Mouse (Mus musculus) bone marrow macrophage, adult 2 months (primary cell): ENCODE measurements around the gene Nebl.

ENCODE experiments used
- CTCF ChIP-seq: IDR thresholded peaks from 2 replicates; pipeline ENCODE4 v1.5.1; 2012; ENCODE audit warnings: low read depth, mild to moderate bottlenecking, low read length, moderate library complexity
- POLR2A ChIP-seq: IDR thresholded peaks from 2 replicates; pipeline ENCODE4 v1.6.1; 2012; ENCODE audit warnings: mild to moderate bottlenecking, low read depth, low read length, borderline replicate concordance

DNA sequence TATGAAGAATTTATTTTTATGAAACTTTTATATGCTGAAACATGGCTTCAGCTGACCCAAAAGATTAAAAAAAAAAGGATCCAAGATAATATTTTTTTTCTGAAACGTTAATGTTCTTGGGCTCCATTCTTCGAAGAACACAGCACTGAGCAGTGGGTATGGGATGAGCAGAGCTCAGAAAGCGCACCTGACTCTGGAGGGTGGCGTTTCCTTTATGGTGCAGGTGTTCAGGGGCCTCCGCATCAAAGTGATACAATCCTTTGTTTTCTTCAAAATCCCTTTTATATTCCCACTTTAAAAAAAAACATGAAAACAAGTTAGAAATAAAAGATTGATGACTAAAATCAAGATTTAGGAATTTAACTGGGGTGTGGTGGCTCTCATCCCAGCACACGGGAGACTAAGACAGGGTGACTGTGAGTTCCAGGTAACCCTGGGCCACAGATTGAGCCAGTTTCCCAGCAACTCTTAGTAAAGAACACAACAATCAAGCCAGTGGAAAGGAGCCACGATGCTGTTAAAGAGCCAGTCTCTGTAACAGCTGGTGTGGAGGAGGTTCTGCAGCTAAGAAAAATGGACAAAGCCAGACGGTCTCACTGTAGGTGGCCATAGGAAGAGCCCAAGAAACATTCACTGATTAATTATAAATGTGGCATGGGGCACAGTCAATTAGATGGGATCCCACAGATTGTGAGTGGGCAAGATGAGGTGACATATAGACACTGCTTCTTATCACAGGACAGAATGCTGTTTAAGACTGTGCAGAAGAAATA lies 317.6 kb downstream of the Nebl start:
- TF ChIP-seq CTCF (no peak), POLR2A (no peak)
